Mouse (Mus musculus) left cerebral cortex, adult 2 months (tissue): ENCODE results near the gene Hist1h2ak. TPM values are rescaled to one million over a fixed set of nuclear protein-coding genes. Genes with fewer than 3 reads are reported as not detected.

Experiments used
- DNase-seq, 2 experiments: peaks; one replicate each; pipeline ENCODE4 v3.0.0; 2021 to 2022; ENCODE audit warnings: low spot score in 2 of 2, mixed read lengths in 1 of 2; ENCODE audit errors: extremely low spot score in 1 of 2
- H3K27ac ChIP-seq: fragments of 200-600 bp; 2 replicates; pipeline ENCODE4 v1.8.1; 2022
- H3K4me3 ChIP-seq: fragments of 200-600 bp; 2 replicates; pipeline ENCODE4 v1.8.1; 2022
- CTCF ChIP-seq: fragments of 200-600 bp; IDR thresholded peaks from 2 replicates; pipeline ENCODE4 v1.8.1; 2022; ENCODE audit warnings: antibody characterized with exemption, mild to moderate bottlenecking, moderate library complexity
- intact Hi-C: fragments of 180-260 bp; cut with DNase I; formaldehyde crosslinking; loops from one replicate; pipeline ENCODE4 v1.15.1; 2025
- microRNA-seq, 2 experiments: library from miRNA; unstranded; fragments of <30 nt; microRNA quantifications; one replicate each; pipeline ENCODE4 v1.2.0; 2021
- total RNA-seq, 2 experiments: library from RNA; stranded (reverse); gene quantifications; 2 replicates each; pipeline ENCODE4 v1.2.3; 2021

Hist1h2ak gene
- total RNA-seq, 2 experiments from 2014 or later = 13.2 to 13.5 TPM

- Histone ChIP-seq H3K27ac (peak overlapping the region; percentile 72), H3K4me3 (peak overlapping the region; percentile 33)
- intact Hi-C loops = loop anchor here (5.0 to 10.0 kb wide), 3 partner anchors 1590 to 1967 kb away; partner anchors contain the start of genes Hist1h2ac, Hist1h2bc and Hist1h4d
- DNase-seq = no peak
- TF ChIP-seq CTCF = no peak
These were observed 38.3 kb downstream of the Hist1h2ak start for GRCm38 (mm10) chr13:21715131-21715863.

- intact Hi-C loops = loop anchor here (5.0 to 10.0 kb wide), 9 partner anchors 228 to 1968 kb away; partner anchors contain the start of genes Hist1h2ac, Hist1h2af, Hist1h2bc and Hist1h4d
- DNase-seq = peak; percentile 52 to 64
- TF ChIP-seq CTCF = peak; percentile 97
- H3K4me3 ChIP-seq = peak overlapping the region; percentile 33
- no peak overlapping the region for H3K27ac ChIP-seq
These were observed 38.9 kb downstream of the Hist1h2ak start for GRCm38 (mm10) chr13:21714725-21715124.

- Histone ChIP-seq H3K27ac (no peak overlapping the region), H3K4me3 (peak overlapping the region; percentile 96)
- TF ChIP-seq CTCF = no peak
- intact Hi-C loops = loop anchor here (2.0 to 10.0 kb wide), 10 partner anchors 39 to 1909 kb away; partner anchors contain the start of genes Hist1h2af, Hist1h2be, Hist1h4h and Hist1h4k
- DNase-seq = no peak
These were observed 41.9 kb downstream of the Hist1h2ak start for GRCm38 (mm10) chr13:21711698-21712097.

GRCm38 (mm10) chr13:21710821-21711525 lies 42.7 kb downstream of the Hist1h2ak start:
- intact Hi-C loops = loop anchor here (1.0 to 10.0 kb wide), 11 partner anchors 40 to 1910 kb away; partner anchors contain the start of genes Hist1h2af, Hist1h2be, Hist1h4h and Hist1h4k
- TF ChIP-seq CTCF = no peak
- Histone ChIP-seq H3K4me3 (peak overlapping the region; percentile 96), H3K27ac (peak overlapping the region; percentile 13; the same call in 1 of the 2 replicates)
- peak; percentile 81 for DNase-seq

- H3K4me3 ChIP-seq = peak overlapping the region; percentile 96
- intact Hi-C loops = loop anchor here (1.0 to 10.0 kb wide), 11 partner anchors 41 to 1911 kb away; partner anchors contain the start of genes Hist1h2af, Hist1h2be, Hist1h4h and Hist1h4k
- DNase-seq = peak; percentile 87 to 90
- H3K27ac ChIP-seq = peak overlapping the region; percentile 74
- TF ChIP-seq CTCF = peak; percentile 91
These were observed 43.5 kb downstream of the Hist1h2ak start for GRCm38 (mm10) chr13:21710031-21710711.

- Histone ChIP-seq H3K27ac (no peak overlapping the region), H3K4me3 (no peak overlapping the region)
- intact Hi-C loops = no loop called here
- TF ChIP-seq CTCF = no peak
- DNase-seq = no peak
These were observed 47.0 kb downstream of the Hist1h2ak start for GRCm38 (mm10) chr13:21706669-21707068.

Small RNA genes lying within 50 kb of the gene (microRNA-seq; reads per million reads assigned to microRNA genes)
- gene Gm44346 (0 reads per million in 2 experiments), gene Gm44357 (0 reads per million in 2 experiments), gene Gm44367 (0 reads per million in 2 experiments), gene Gm44454 (0 reads per million in 2 experiments)

Other genes with a start within 250 kb of the Hist1h2ak start
- 10 to 100 TPM; 14.4 to 19.0 TPM for gene Zkscan8, start 222.7 kb downstream of the Hist1h2ak start, total RNA-seq
- gene Olfr1366, start 211.0 kb downstream of the Hist1h2ak start, total RNA-seq = not detected
- gene Olfr1535, start 193.9 kb downstream of the Hist1h2ak start, total RNA-seq = not detected
- not detected for gene Olfr1364, start 172.1 kb downstream of the Hist1h2ak start, total RNA-seq
- not detected for gene Olfr1362, start 139.8 kb downstream of the Hist1h2ak start, total RNA-seq
- not detected for gene Olfr11, start 111.3 kb downstream of the Hist1h2ak start, total RNA-seq
- not detected for gene Olfr1361, start 90.4 kb downstream of the Hist1h2ak start, total RNA-seq
- not detected for gene Olfr1360, start 76.4 kb downstream of the Hist1h2ak start, total RNA-seq
- not detected for gene Olfr1359, start 55.7 kb downstream of the Hist1h2ak start, total RNA-seq
- gene Hist1h2bl, start 37.7 kb downstream of the Hist1h2ak start, total RNA-seq = 10 to 100 TPM; 23.7 to 28.5 TPM
- gene Hist1h2ai, start 37.4 kb downstream of the Hist1h2ak start, total RNA-seq = 10 to 100 TPM; 25.4 to 32.6 TPM
- 10 to 100 TPM; 54.6 to 74.2 TPM for gene Hist1h3h, start 36.2 kb downstream of the Hist1h2ak start, total RNA-seq
- 1 to 10 TPM; 4.8 to 5.4 TPM for gene Hist1h2bm, start 31.8 kb downstream of the Hist1h2ak start, total RNA-seq
- gene Hist1h4j, start 18.8 kb downstream of the Hist1h2ak start, total RNA-seq = 10 to 100 TPM; 13.9 to 19.4 TPM
- gene Hist1h4k, start 3.3 kb downstream of the Hist1h2ak start, total RNA-seq = 100 to 1,000 TPM; 316 to 377 TPM
- gene Hist1h2bn, start 296 bp upstream of the Hist1h2ak start, total RNA-seq = 1 to 10 TPM; 8.3 TPM
- gene Hist1h1b, start 26.8 kb upstream of the Hist1h2ak start, total RNA-seq = 1 to 10 TPM; 6.7 to 8.3 TPM
- 10 to 100 TPM; 49.9 to 62.3 TPM for gene Hist1h3i, start 29.5 kb upstream of the Hist1h2ak start, total RNA-seq
- gene Hist1h2an, start 33.4 kb upstream of the Hist1h2ak start, total RNA-seq = 1 to 10 TPM in 1 of 2 experiments, not detected in 1; 2.7 TPM
- 1 to 10 TPM; 1.3 to 5.5 TPM for gene Hist1h2bp, start 33.6 kb upstream of the Hist1h2ak start, total RNA-seq
- gene Hist1h2bq, start 56.4 kb upstream of the Hist1h2ak start, total RNA-seq = 10 to 100 TPM; 27.3 to 38.5 TPM
- 10 to 100 TPM; 11.2 to 25.1 TPM for gene Hist1h2ao, start 56.6 kb upstream of the Hist1h2ak start, total RNA-seq
- gene Hist1h4m, start 57.9 kb upstream of the Hist1h2ak start, total RNA-seq = 100 to 1,000 TPM; 200 to 276 TPM
- 10 to 100 TPM; 18.7 to 21.6 TPM for gene Hist1h4n, start 78.4 kb upstream of the Hist1h2ak start, total RNA-seq
- gene Hist1h2ap, start 79.7 kb upstream of the Hist1h2ak start, total RNA-seq = 10 to 100 TPM; 11.2 to 16.1 TPM
- gene Hist1h2br, start 79.9 kb upstream of the Hist1h2ak start, total RNA-seq = 10 to 100 TPM; 27.0 to 39.1 TPM
- gene Zfp184, start 191.3 kb upstream of the Hist1h2ak start, total RNA-seq = 1 to 10 TPM; 3.8 to 3.9 TPM
- not detected for gene Pom121l2, start 227.4 kb upstream of the Hist1h2ak start, total RNA-seq